Mouse (Mus musculus): ENCODE data around the gene Pth2.
A peak's percentile ranks its signal among the peaks of the same experiment; 100 is the strongest.
"Not testable (repeated sequence)": the region's sequence is repeated elsewhere in the genome, so short reads cannot be mapped to it uniquely, and the experiment has no call there.

Pth2 gene

GRCm38 (mm10) chr7:45154096-45154992 lies 26.5 kb upstream of the Pth2 start, which contains the start of the genes Pih1d1 and Aldh16a1:
Gene Pih1d1, plus strand, starts transcription at chr7:45154303.
Gene Aldh16a1, minus strand, starts transcription at chr7:45154584.
- DNase-seq = peak; percentile 97 to 98

DNA sequence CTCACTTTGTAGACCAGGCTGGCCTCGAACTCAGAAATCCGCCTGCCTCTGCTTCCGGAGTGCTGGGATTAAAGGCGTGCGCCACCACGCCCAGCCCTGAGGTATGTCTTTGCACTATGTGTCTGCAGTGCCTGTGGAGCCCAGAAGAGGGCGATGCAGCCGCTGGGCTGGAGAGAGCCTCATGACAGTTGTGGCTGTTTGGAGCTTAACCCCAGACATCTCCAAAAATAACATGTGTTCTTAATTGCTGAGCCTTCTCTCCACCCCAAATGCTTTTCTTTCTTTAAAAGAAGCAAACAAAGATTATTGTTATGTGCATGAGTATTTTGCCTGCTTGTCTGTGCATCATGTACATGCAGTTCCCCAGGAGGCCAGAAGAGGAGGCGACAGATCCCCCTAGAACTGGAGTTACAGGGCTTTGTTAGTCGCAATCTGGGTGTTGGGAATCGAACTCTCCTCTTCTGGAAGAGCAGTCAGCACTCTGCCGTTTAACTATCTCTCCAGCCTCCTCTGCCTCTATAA lies 25.7 kb upstream of the Pth2 start:
- DNase-seq = peak; percentile 36 to 64

DNA sequence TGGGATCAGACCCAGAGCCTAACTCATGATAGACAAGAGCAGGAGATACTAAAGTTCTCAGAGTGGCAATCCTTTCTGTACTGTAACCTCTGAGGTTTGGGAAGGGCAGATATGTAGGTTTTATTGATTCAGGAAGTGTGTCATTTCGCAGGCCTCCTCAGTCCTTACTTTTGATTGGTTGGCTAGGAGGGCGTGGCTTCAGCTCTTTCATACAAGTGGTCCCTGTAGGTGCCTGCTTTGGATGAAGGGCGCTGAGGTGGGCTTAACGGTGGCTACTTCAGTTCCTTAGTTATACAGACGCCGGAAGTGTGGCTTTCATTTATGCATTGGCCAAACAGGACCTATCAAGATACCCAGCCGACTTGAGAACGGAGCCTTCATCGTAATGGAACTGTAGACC lies 25.2 kb upstream of the Pth2 start:
- no peak for DNase-seq

DNA sequence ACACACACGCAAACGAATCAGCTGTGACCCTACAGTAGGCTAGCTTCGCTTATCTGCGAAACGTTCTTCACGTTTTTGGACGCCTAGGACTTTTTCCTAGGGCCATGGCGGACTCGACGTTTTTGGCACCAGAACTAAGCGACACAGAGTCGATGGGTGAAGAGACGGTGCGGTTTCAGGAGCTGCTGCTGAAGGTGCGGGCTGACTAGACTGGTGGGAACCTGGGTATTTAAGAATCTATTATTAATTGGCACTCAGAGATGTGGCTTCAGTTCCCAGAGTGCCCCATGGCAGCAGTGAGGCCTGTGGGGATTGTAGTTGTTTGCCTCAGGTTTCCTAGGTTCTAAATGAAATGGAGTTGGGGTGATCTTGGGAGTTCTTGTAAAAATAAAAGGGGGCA lies 24.6 kb upstream of the Pth2 start:
- no peak for DNase-seq

GRCm38 (mm10) chr7:45157459-45157858 lies 23.3 kb upstream of the Pth2 start:
- DNase-seq = no peak

GRCm38 (mm10) chr7:45158991-45159390 lies 21.8 kb upstream of the Pth2 start:
- DNase-seq = no peak

DNA sequence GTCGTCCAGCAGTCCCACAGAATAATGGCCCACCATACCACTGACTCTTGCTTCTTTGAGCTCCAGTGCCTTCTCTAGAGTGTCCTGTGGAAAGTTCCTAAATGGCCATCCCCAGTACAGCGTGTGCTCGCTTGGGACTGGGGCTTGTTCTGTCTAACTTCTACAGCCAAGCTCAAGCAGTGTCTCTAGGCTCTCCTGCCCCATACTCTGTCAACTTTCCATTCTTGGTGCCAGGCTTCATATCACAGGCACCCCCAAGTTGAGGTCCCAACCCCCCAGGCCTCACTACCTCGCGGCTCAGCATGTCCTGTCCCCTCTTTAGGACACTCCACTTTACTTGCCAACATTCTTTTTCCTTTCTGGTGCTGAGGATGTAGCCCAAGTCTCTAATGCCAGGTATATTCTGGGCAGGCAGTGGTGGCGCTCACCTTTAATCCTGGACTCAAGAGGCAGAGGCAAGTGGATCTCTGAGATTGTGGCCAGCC lies 20.4 kb upstream of the Pth2 start:
- no peak for DNase-seq

DNA sequence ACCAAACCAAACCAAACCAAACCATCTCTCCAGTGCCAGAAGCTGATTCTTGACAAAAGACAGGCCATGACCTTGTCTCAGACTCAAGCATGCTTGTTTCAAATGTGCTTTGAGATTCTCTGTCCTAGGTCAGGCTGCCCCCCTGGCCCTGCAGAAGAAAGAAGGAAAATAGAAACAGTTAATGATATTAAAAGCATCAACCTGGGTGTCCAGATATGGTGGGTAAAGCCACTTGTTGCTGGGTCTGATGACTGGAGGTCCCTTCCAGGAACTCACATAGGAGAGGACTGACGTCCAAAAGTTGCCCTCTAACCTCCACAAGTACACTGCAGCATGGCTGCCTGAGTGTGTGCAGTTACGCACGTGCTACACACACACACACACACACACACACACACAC lies 19.9 kb upstream of the Pth2 start:
- no peak for DNase-seq

DNA sequence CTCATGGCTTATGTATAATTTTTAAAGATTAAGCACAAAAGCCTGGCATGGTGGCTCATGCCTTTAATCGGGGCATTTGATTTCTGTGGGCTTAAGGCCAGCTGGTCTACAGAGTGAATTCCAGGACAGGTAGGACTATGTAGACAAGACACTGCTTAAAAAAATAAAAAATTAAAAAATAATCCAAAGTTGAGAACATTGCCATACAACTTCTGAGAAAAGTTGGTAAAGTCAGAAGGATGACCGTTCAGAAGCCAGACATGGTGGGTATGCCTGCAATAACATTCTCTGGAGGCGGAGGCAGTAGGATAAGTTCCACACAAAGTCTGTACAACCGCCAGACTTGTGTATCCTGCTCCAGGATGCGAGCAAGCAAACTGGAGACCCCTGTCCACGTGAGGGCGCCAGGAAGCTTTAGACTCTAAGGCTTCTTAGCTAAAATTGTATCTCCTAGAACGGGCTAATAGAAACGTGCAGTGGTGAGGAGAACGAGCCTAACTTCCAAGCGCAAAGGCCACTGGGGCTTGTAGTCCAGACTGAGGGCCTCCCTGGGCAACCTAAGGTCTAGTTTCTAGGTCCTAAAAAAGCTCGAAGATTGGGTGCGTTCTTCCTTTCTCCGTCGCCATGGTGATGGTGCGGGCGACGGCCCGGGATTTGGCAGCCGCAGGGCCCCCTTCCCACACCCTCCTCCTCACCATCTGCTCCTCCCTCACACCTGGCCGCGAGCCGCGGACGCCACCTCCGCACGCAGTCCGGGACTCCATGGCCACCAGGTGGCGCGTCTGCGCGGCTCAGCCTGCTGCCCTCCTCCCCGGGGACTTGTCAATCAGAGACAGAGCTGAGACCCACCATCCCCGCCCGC lies 19.0 kb upstream of the Pth2 start:
- peak; percentile 90 to 92 for DNase-seq

DNA sequence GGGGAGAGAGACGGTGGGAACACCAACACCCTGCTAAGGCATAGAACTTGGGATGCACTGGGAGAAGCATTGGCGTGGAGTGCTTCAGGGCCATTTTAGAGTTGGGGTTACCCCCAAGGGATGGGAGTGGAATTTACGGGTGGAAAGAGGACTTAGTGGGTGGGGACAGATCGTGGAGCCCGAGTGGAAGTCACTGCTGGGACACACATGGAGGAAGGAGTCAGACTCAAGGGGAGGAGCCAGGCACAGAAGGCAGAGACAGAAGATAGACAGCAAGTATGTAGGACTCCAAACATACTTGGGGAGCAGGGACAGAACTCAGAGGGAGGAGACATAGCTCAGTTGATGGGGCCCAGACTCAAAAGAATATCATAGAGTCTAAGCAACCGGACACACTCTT lies 18.2 kb upstream of the Pth2 start:
- no peak for DNase-seq

DNA sequence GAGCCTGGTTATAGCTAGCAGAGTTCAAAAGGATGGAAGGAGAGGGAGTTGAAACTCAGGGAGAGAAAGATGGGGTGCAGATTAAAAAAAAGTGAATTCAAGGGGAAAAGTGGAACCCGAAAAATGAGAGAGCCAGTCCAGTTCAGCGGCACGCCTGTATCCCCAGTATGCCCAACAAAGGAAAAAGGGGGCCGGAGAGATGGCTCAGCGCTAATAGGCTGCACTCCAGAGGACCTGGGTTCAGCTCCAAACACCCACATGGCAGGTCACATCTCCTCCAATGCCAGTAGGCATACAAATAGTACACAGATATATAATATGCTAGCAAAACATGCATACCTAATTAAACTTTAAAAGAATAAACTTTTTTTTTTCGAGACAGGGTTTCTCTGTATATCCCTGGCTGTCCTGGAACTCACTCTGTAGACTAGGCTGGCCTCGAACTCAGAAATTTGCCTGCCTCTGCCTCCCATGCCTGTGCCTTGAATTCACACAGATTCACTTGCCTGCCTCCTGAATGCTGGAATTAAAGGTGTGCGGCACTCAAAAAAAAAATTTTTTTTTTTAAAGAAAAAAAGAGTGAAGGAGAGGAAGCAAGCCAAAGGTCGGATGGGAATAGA lies 17.7 kb upstream of the Pth2 start:
- DNase-seq = no peak

- peak; percentile 27 to 42 for DNase-seq
Observed at GRCm38 (mm10) chr7:45163735-45164490, 16.9 kb upstream of the Pth2 start, which contains the start of gene Slc17a7. Gene Slc17a7, plus strand, starts transcription at chr7:45163949.

GRCm38 (mm10) chr7:45164833-45165232 lies 16.0 kb upstream of the Pth2 start:
- DNase-seq = no peak

- DNase-seq = no peak
Observed at GRCm38 (mm10) chr7:45165701-45166100, 15.1 kb upstream of the Pth2 start.

GRCm38 (mm10) chr7:45166950-45167401 lies 13.8 kb upstream of the Pth2 start:
- DNase-seq = no peak

- DNase-seq = no peak
Observed at GRCm38 (mm10) chr7:45167761-45168445, 12.9 kb upstream of the Pth2 start.

GRCm38 (mm10) chr7:45168656-45169055 lies 12.1 kb upstream of the Pth2 start:
- no peak for DNase-seq

DNA sequence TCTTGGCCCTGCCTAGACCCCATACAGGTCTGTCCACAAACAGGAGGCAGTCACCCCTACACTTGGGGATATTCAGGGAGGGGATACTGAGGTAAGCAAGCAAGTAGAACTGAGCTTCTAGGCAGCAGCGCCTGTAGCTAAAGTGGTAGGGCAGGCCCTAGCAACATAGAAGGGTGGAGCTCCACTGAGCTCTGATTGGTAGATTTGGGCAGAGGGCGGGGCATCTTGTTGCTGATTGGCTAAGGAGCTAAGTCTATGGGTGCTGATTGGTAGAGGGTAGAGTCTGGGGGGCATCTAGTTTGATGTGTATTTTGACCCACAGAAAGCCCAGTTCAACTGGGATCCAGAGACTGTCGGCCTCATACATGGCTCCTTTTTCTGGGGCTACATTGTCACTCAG lies 11.3 kb upstream of the Pth2 start:
- DNase-seq = peak; percentile 24 to 32

DNA sequence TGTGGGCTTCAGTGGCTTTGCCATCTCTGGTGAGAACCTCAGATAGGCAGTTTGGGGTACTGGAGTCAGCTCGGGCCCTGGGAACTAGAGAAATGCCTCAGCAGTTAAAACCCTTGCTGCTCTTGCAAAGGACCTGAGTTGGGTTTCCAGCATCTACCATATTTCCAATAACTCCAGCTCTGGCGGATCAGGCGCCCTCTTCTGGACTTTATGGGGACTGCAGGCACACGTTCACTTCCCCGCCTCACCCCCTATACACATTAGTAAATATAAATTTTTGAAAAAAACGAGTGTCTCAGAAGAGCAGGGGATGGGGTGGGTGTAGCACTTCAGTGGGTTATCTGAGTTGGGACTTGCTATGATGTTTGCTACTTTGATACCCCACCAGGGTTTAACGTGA lies 7.8 kb upstream of the Pth2 start:
- peak; percentile 38 to 55 for DNase-seq

- not testable (repeated sequence) for DNase-seq
Observed at GRCm38 (mm10) chr7:45173772-45174171, 7.0 kb upstream of the Pth2 start.

Measured in thymus, postnatal 36 days (tissue).